Mouse (Mus musculus): ENCODE results near the gene Myoz1. TPM values are rescaled to one million over a fixed set of nuclear protein-coding genes. Genes with fewer than 3 reads are reported as not detected.
A peak's percentile ranks its signal among the peaks of the same experiment; 100 is the strongest.

Gene Myoz1
- polyA plus RNA-seq, 1 experiment from 2014 or later: 7.0 TPM

DNA sequence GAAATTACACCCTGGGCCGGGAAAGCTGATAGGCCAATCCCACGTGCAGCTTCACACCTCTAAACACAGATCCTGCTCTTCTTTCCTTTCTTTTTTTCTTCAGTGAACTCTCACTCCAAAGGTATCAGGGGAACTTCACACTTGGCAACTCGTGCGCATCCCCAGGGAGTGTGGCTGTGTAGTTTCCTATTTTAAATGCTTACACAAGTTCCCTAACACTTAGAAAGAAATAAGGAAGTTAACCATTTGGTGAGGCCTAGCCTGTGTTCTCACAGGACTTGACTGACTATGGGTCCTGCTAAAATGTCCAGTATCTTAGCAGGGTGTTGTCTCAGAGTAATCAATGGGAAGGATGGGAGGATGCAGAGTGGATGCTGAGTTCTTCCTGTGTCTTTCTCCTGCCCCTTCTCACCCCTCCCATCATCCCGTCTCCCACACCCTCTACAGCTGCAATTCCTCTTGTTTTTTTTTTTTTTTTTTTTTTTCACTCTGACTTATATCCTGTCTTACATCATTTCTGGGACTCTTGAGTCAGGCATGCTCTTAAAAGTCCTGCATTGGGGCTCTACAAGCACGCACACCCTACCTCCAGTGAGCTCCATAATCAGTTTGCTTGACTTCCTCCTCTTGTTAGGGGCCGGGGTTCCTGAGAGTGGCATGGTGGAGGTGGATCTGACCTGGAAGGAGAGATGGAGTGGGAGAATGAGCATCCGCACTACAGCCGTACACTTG is 1.5 kb downstream of the Myoz1 start:
- Histone ChIP-seq H3K4me2 (replicated peaks) (no peak overlapping the region), H3K27ac (replicated peaks) (no peak overlapping the region), H3K9ac (no peak overlapping the region), H3K27me3 (no peaks in the 10 kb centered on the region), H3K4me3 (replicated peaks) (no peak overlapping the region), H3K4me1 (0 out of 2 replicates have a peak, but pooled peaks cover 4% of the 10 kb centered on the region), H3K36me3 (no peaks in the 10 kb centered on the region), H3K9me3 (replicated peaks) (no peaks in the 10 kb centered on the region)
- 71% methylated on average over 9 of the region's 9 CpGs for WGBS
- no peak for ATAC-seq (ENCODE audit: insufficient number of reproducible peaks, low FRiP score, low TSS enrichment, low read depth)

DNA sequence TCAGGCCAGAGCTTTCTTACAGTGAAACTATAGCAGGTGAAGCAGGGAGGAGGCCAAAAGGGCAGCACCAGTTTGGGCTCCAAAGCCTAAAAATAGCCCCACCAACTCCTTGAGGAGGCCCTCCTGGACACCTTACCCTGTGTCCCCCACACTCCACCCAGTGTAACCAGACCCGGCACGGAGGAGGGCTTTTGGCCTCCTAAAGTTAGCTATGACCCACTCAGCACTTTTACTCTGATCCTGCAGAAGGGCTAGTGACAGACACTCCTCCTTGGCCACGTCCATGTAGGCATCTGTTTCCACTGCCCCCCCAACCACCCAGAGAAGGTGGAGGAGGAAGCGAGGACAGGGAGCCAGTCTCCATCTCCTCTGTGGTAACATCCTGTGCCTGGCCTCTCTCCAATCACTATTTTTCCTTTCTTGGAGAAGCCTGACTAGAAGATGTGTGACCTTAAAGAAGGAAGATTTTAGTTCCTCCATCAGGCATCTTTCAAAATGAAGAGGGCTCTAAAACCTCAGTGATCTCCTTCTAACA is 4.6 kb downstream of the Myoz1 start:
- Histone ChIP-seq H3K4me1 (0 out of 2 replicates have a peak, but pooled peaks cover 3% of the 10 kb centered on the region), H3K9me3 (replicated peaks) (no peaks in the 10 kb centered on the region), H3K4me3 (replicated peaks) (no peak overlapping the region), H3K4me2 (replicated peaks) (no peak overlapping the region), H3K27ac (replicated peaks) (no peak overlapping the region), H3K9ac (no peak overlapping the region), H3K36me3 (no peaks in the 10 kb centered on the region), H3K27me3 (no peaks in the 10 kb centered on the region)
- ATAC-seq (ENCODE audit: insufficient number of reproducible peaks, low FRiP score, low TSS enrichment, low read depth): no peak
- 60% methylated on average over 4 of the region's 4 CpGs for WGBS

GRCm38 (mm10) chr14:20651000-20651399 is 5.3 kb downstream of the Myoz1 start:
- H3K4me3 ChIP-seq (replicated peaks): no peak overlapping the region
- H3K4me2 ChIP-seq (replicated peaks): no peak overlapping the region
- H3K9me3 ChIP-seq (replicated peaks): no peaks in the 10 kb centered on the region
- H3K9ac ChIP-seq: no peak overlapping the region
- H3K27ac ChIP-seq (replicated peaks): no peak overlapping the region
- WGBS: 74% methylated on average over 2 of the region's 2 CpGs
- H3K36me3 ChIP-seq: no peaks in the 10 kb centered on the region
- ATAC-seq (ENCODE audit: insufficient number of reproducible peaks, low FRiP score, low TSS enrichment, low read depth): no peak
- no peaks in the 10 kb centered on the region for H3K27me3 ChIP-seq
- no peaks in the 10 kb centered on the region for H3K4me1 ChIP-seq

DNA sequence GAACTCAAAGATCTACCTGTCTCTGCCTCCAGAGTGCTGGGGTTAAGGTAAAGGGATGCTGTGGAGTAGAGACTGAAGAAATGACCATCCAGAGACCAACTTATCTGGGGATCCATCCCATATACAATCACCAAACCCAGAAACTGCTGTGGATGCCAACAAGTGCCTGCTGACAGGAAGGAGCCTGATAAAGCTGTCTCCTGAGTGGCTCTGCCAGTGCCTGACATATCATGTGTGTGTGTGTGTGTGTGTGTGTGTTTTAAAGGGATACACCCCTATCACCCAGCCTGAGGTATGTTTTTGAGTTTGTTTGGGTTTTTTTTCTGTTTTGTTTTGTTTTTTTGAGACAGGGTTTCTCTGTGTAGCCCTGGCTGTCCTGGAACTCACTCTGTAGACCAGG is 10.0 kb downstream of the Myoz1 start:
- H3K4me2 ChIP-seq (replicated peaks): no peak overlapping the region
- no peak overlapping the region for H3K4me3 ChIP-seq (replicated peaks)
- no peaks in the 10 kb centered on the region for H3K9me3 ChIP-seq (replicated peaks)
- H3K27ac ChIP-seq (replicated peaks): no peak overlapping the region
- H3K36me3 ChIP-seq: no peaks in the 10 kb centered on the region
- no peak for ATAC-seq (ENCODE audit: insufficient number of reproducible peaks, low FRiP score, low TSS enrichment, low read depth)
- H3K9ac ChIP-seq: no peak overlapping the region
- H3K27me3 ChIP-seq: no peaks in the 10 kb centered on the region
- peaks cover 3% of the 10 kb centered on the region; the same call in 1 of the 2 replicates for H3K4me1 ChIP-seq

GRCm38 (mm10) chr14:20645547-20645946 is 10.8 kb downstream of the Myoz1 start:
- Histone ChIP-seq H3K4me3 (replicated peaks) (no peak overlapping the region), H3K4me1 (peaks cover 3% of the 10 kb centered on the region; the same call in 1 of the 2 replicates), H3K27ac (replicated peaks) (no peak overlapping the region), H3K4me2 (replicated peaks) (no peak overlapping the region), H3K9me3 (replicated peaks) (no peaks in the 10 kb centered on the region), H3K36me3 (no peaks in the 10 kb centered on the region), H3K27me3 (no peaks in the 10 kb centered on the region), H3K9ac (no peak overlapping the region)
- WGBS: 34% methylated on average over 3 of the region's 3 CpGs
- ATAC-seq (ENCODE audit: insufficient number of reproducible peaks, low FRiP score, low TSS enrichment, low read depth): no peak

DNA sequence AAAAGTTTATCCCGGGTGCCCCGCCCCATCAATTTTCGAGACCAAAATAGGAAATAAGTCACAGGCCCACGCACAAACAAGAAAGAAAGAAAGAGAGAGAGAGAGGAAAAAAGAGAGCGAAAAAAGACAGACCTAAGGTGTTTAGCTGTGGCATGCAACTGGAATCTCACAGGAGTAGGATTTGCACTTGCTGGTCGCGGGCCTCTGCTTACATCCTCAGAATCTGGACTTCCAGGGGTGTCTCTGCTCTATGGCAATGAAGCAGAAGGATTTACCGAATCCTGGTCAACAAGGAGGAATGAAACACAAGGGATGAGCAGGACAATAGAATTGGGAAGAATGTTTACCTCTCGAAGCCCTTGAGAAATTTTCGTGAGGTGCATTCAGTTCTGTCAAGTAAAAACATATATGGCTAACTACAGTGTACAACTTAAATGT is 14.9 kb downstream of the Myoz1 start:
- Histone ChIP-seq H3K4me2 (replicated peaks) (peak overlapping the region; percentile 85), H3K27me3 (no peaks in the 10 kb centered on the region), H3K4me1 (peaks cover 6% of the 10 kb centered on the region; the same call in 1 of the 2 replicates), H3K36me3 (no peaks in the 10 kb centered on the region), H3K27ac (replicated peaks) (peak overlapping the region; percentile 96), H3K9me3 (replicated peaks) (no peaks in the 10 kb centered on the region), H3K4me3 (replicated peaks) (peak overlapping the region; percentile 74), H3K9ac (peak overlapping the region; percentile 73)
- no peak for ATAC-seq (ENCODE audit: insufficient number of reproducible peaks, low FRiP score, low TSS enrichment, low read depth)
- WGBS: 14% methylated on average over 10 of the region's 10 CpGs

GRCm38 (mm10) chr14:20640644-20641437 is 15.5 kb downstream of the Myoz1 start, which contains the start of gene Usp54:
TSS of gene Usp54 (minus strand) at chr14:20641063.
- peak within 1 kb of the TSS; percentile 85 for H3K4me2 ChIP-seq (replicated peaks)
- ATAC-seq (ENCODE audit: insufficient number of reproducible peaks, low FRiP score, low TSS enrichment, low read depth): peak; percentile 95
- H3K4me3 ChIP-seq (replicated peaks): peak within 1 kb of the TSS; percentile 74
- peak within 1 kb of the TSS; percentile 73 for H3K9ac ChIP-seq
- under 1% methylated on average over 73 of the region's 73 CpGs for WGBS
- H3K36me3 ChIP-seq: no peaks in the 10 kb centered on the region
- H3K27me3 ChIP-seq: no peaks in the 10 kb centered on the region
- H3K27ac ChIP-seq (replicated peaks): peak within 1 kb of the TSS; percentile 96
- H3K4me1 ChIP-seq: peaks cover 6% of the 10 kb centered on the region; the same call in 1 of the 2 replicates
- H3K9me3 ChIP-seq (replicated peaks): no peaks in the 10 kb centered on the region

GRCm38 (mm10) chr14:20639918-20640619 is 16.3 kb downstream of the Myoz1 start:
- peak overlapping the region; percentile 74 for H3K4me3 ChIP-seq (replicated peaks)

GRCm38 (mm10) chr14:20638702-20639101 is 17.6 kb downstream of the Myoz1 start:
- ATAC-seq (ENCODE audit: insufficient number of reproducible peaks, low FRiP score, low TSS enrichment, low read depth): no peak
- Histone ChIP-seq H3K4me2 (replicated peaks) (no peak overlapping the region), H3K27ac (replicated peaks) (no peak overlapping the region), H3K27me3 (no peaks in the 10 kb centered on the region), H3K9me3 (replicated peaks) (no peaks in the 10 kb centered on the region), H3K4me1 (peaks cover 6% of the 10 kb centered on the region; the same call in 1 of the 2 replicates), H3K4me3 (replicated peaks) (no peak overlapping the region), H3K36me3 (no peaks in the 10 kb centered on the region), H3K9ac (no peak overlapping the region)
- 92% methylated on average over 6 of the region's 6 CpGs for WGBS

More at GRCm38 (mm10) chr14:20639918-20640619, 16.3 kb downstream of the Myoz1 start:
- ATAC-seq (ENCODE audit: insufficient number of reproducible peaks, low FRiP score, low TSS enrichment, low read depth): peak; percentile 63
- Histone ChIP-seq H3K9ac (peak overlapping the region; percentile 73), H3K27ac (replicated peaks) (peak overlapping the region; percentile 96), H3K9me3 (replicated peaks) (no peaks in the 10 kb centered on the region), H3K4me1 (peaks cover 6% of the 10 kb centered on the region; the same call in 1 of the 2 replicates), H3K27me3 (no peaks in the 10 kb centered on the region), H3K36me3 (no peaks in the 10 kb centered on the region), H3K4me2 (replicated peaks) (peak overlapping the region; percentile 85)
- 2% methylated on average over 16 of the region's 16 CpGs for WGBS

GRCm38 (mm10) chr14:20637818-20638574 is 18.3 kb downstream of the Myoz1 start:
- ATAC-seq (ENCODE audit: insufficient number of reproducible peaks, low FRiP score, low TSS enrichment, low read depth): no peak
- no peaks in the 10 kb centered on the region for H3K27me3 ChIP-seq
- WGBS: 80% methylated on average over 2 of the region's 2 CpGs

More at GRCm38 (mm10) chr14:20637818-20638574, 18.3 kb downstream of the Myoz1 start:
- no peak overlapping the region for H3K27ac ChIP-seq (replicated peaks)
- H3K9ac ChIP-seq: no peak overlapping the region
- H3K4me3 ChIP-seq (replicated peaks): no peak overlapping the region
- no peak overlapping the region for H3K4me2 ChIP-seq (replicated peaks)
- H3K4me1 ChIP-seq: peaks cover 6% of the 10 kb centered on the region; the same call in 1 of the 2 replicates
- no peaks in the 10 kb centered on the region for H3K9me3 ChIP-seq (replicated peaks)
- no peaks in the 10 kb centered on the region for H3K36me3 ChIP-seq
